Mouse (Mus musculus) inflammation-experienced regulatory T-cells, adult 16 weeks (primary cell): ENCODE measurements around the gene Sltm. TPM values are rescaled to one million over a fixed set of nuclear protein-coding genes. Genes with fewer than 3 reads are reported as not detected.

Experiments
- polyA plus RNA-seq: library from polyadenylated mRNA; unstranded; fragments of 100-300 nt; shearing (Covaris generic); gene quantifications from one replicate; pipeline ENCODE4 v1.2.1, GENCODE M21; 2017

The Sltm gene
- polyA plus RNA-seq: 87.7 TPM

DNA sequence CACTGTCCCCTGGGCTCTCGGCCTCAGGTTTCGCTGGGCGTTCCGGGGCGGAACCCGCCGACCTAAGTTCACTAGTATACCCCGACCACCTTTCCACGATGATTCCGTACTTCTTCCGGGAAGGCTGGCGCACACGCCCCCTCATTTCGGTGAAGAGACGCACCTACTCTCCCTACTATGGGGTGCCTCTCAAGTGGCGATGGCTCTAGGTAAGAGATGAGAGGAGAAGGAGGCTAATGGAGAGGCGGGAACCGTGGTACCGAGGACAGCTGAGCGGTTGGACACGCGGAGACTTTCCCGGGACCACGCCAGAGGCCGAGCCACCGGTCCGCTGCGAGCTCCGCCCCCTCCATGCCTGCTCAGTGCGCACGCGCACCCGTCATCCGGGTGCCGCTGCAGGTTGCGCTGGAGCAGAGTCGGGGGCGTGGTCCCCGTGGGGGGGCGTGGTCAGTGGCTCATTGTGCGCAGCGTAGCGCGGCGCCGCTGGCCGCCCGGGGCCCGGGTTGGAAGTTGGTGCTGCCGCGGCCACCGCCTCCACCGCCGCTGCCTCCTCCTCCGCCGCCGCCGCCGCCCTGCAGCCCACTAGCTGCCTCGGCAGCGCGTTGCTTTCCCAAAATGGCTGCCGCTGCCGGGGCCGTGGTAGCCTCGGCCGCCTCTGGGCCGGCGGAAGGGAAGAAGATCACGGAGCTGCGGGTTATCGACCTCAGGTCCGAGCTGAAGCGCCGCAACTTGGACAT, at the start of gene Sltm:
TSS of gene Sltm (plus strand) at position 450 of the 737 bp plus-strand sequence.

DNA sequence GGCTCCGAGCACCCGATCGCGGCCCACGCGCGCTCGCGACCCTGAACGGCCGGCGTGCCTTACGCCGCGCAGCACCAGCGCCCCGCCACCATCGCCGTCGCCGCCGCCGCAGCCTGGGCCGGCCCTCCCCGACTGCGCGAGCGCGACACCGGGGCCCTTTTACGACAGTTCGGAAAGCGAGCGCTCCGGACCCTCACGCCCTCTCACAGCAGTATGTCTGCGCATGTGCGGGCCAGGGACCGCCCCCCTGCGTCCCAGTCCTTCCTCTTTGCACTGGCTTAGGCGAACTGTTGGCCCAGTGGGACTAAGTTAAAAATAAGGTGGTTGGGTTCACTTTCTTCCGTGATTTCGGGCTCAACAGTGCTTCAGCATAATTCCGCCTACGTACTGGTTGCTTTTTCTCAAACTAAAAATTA, 38.9 kb upstream of the Sltm start, which contains the start of gene Rnf111:
TSS of gene Rnf111 (minus strand) at position 100 of the 416 bp plus-strand sequence.

Other genes starting within 250 kb of the Sltm start
- gene Ccnb2, start 121.2 kb upstream of the Sltm start, polyA plus RNA-seq: 18.3 TPM
- 21.4 TPM for gene Rnf111, start 39.0 kb upstream of the Sltm start, polyA plus RNA-seq
- not detected for gene Gm10642, start 113.5 kb downstream of the Sltm start, polyA plus RNA-seq
- gene Mindy2, start 114.4 kb downstream of the Sltm start, polyA plus RNA-seq: 9.5 TPM
- 145 TPM for gene Adam10, start 136.2 kb downstream of the Sltm start, polyA plus RNA-seq